Mouse (Mus musculus) activated CD4-positive, CD25-positive, alpha-beta regulatory T cell (primary cell): ENCODE results near the gene Abi3. TPM values are rescaled to one million over a fixed set of nuclear protein-coding genes. Genes with fewer than 3 reads are reported as not detected.

Experiments
- polyA plus RNA-seq, 2 experiments: library from polyadenylated mRNA; unstranded; fragments of 100-300 nt; shearing (Covaris generic); gene quantifications; one replicate each; pipeline ENCODE4 v1.2.1; 2017

The Abi3 gene
- 10 to 100 TPM; 52.5 to 78.8 TPM for polyA plus RNA-seq

GRCm38 (mm10) chr11:95842074-95842681, at the start of gene Abi3:
Gene Abi3 (minus strand): TSS chr11:95842476.

GRCm38 (mm10) chr11:95837059-95837458, 5.2 kb downstream of the Abi3 start, which contains the start of gene Gngt2:
Gene Gngt2 (plus strand): TSS chr11:95837216.

GRCm38 (mm10) chr11:95824071-95824876, 18.0 kb downstream of the Abi3 start, which contains the start of gene Phospho1:
Gene Phospho1 (plus strand): TSS chr11:95824499.

Other genes with a start within 250 kb of the Abi3 start
- gene Phb, start 175.5 kb downstream of the Abi3 start, polyA plus RNA-seq = 10 to 100 TPM; 68.9 to 91.2 TPM
- gene Zfp652, start 129.8 kb downstream of the Abi3 start, polyA plus RNA-seq = 10 to 100 TPM; 11.5 to 15.5 TPM
- 1 to 10 TPM in 1 of 2 experiments, under 1 TPM in 1; 0.89 to 3.8 TPM for gene B130006D01Rik, start 118.9 kb downstream of the Abi3 start, polyA plus RNA-seq
- gene Phospho1, start 18.0 kb downstream of the Abi3 start, polyA plus RNA-seq = not detected
- gene Gngt2, start 5.3 kb downstream of the Abi3 start, polyA plus RNA-seq = 10 to 100 TPM; 42.0 to 50.9 TPM
- gene B4galnt2, start 72.4 kb upstream of the Abi3 start, polyA plus RNA-seq = under 1 TPM in 1 of 2 experiments, not detected in 1; 0.23 TPM
- gene Igf2bp1, start 163.5 kb upstream of the Abi3 start, polyA plus RNA-seq = under 1 TPM in 1 of 2 experiments, not detected in 1; 0.45 TPM
- gene Gip, start 182.1 kb upstream of the Abi3 start, polyA plus RNA-seq = not detected
- gene Snf8, start 192.4 kb upstream of the Abi3 start, polyA plus RNA-seq = 100 to 1,000 TPM in 1 of 2 experiments, 10 to 100 TPM in 1; 98.0 to 107 TPM
- 10 to 100 TPM; 38.1 to 46.2 TPM for gene Ube2z, start 222.9 kb upstream of the Abi3 start, polyA plus RNA-seq
- 100 to 1,000 TPM; 337 to 446 TPM for gene Atp5g1, start 233.2 kb upstream of the Abi3 start, polyA plus RNA-seq